Mouse (Mus musculus) kidney, adult 2 months (tissue): Measurements from ENCODE around the gene Dbx2. TPM values are rescaled to one million over a fixed set of nuclear protein-coding genes. Genes with fewer than 3 reads are reported as not detected.

Experiments used
- DNase-seq: peaks from one replicate; pipeline ENCODE4 v3.0.0; 2021
- H3K27ac ChIP-seq: fragments of 200-500 bp; 2 replicates; pipeline ENCODE4 v1.5.1; 2012; ENCODE audit warnings: low read depth, low read length, control low read depth, inconsistent platforms; ENCODE audit not compliant: insufficient read depth
- H3K27me3 ChIP-seq: fragments of 200-500 bp; replicated peaks from 2 replicates; pipeline ENCODE4 v1.6.1; 2012; ENCODE audit warnings: mild to moderate bottlenecking, moderate library complexity, low read length, inconsistent platforms; ENCODE audit not compliant: control insufficient read depth, insufficient read depth
- H3K36me3 ChIP-seq: fragments of 200-500 bp; 2 replicates; pipeline ENCODE4 v1.6.1; 2012; ENCODE audit warnings: mild to moderate bottlenecking, moderate library complexity, low read length, inconsistent platforms; ENCODE audit not compliant: control insufficient read depth, insufficient read depth
- H3K4me1 ChIP-seq: fragments of 200-500 bp; 2 replicates; pipeline ENCODE4 v1.6.1; 2011; ENCODE audit warnings: low read length; ENCODE audit not compliant: control insufficient read depth, insufficient read depth
- H3K4me3 ChIP-seq: fragments of 200-500 bp; 2 replicates; pipeline ENCODE4 v1.5.1; 2011; ENCODE audit warnings: mild to moderate bottlenecking, low read depth, low read length, control low read depth; ENCODE audit not compliant: insufficient read depth
- CTCF ChIP-seq: fragments of 200-500 bp; conservative IDR thresholded peaks from 2 replicates; pipeline ENCODE4 v1.5.1; 2011; ENCODE audit warnings: low read depth, mild to moderate bottlenecking, control low read depth, low read length, moderate library complexity, mixed read lengths; ENCODE audit not compliant: insufficient read depth, insufficient read length
- POLR2A ChIP-seq: fragments of 200-500 bp; IDR thresholded peaks from one replicate; pipeline ENCODE4 v1.6.1; 2011; ENCODE audit warnings: low read depth, low read length, control low read depth
- WGBS: fragments of 180-500 bp; shearing (Covaris S2); methylation state at CpG from one replicate; pipeline ENCODE4 v1.1.7; 2018; 5-methylcytosine and 5-hydroxymethylcytosine counted together
- polyA plus RNA-seq: library from polyadenylated mRNA; depleted of rRNA; stranded (reverse); fragments of >200 nt; gene quantifications from 2 replicates; pipeline ENCODE4 v1.2.3, GENCODE M21; 2012

Gene Dbx2
- polyA plus RNA-seq, 1 experiment, result not detected

DNA sequence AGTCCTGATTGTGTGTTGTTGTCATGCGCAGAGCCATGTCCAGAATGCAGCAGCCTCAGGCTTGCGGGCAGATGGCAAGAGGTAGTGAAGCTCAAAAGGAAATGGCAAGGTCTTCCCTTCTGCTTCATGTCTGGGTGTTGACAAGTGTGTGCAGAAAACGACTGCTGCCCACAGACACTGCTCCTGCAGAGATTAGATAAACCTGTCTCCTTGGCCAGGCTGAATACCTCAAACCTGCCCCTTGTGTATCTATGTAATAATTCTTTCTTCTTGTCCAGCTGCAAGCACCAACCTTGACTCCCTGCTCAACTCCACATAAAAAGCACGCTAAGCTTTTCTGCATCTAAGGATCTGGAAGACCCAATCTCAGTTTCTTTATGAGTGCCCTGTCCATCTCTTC lies 19.9 kb upstream of the Dbx2 start:
- TF ChIP-seq POLR2A (no peak), CTCF (no peak)
- Histone ChIP-seq H3K27ac (no peak overlapping the region), H3K4me3 (no peak overlapping the region), H3K4me1 (no peaks in the 10 kb centered on the region), H3K27me3 (no peaks in the 10 kb centered on the region), H3K36me3 (no peaks in the 10 kb centered on the region)
- no peak for DNase-seq
- WGBS, result 58% methylated on average over 4 of the region's 4 CpGs

- Histone ChIP-seq H3K4me3 (no peak overlapping the region), H3K36me3 (no peaks in the 10 kb centered on the region), H3K27me3 (no peaks in the 10 kb centered on the region), H3K27ac (no peak overlapping the region), H3K4me1 (no peaks in the 10 kb centered on the region)
- no peak for DNase-seq
- 91% methylated on average over 2 of the region's 2 CpGs for WGBS
- TF ChIP-seq CTCF (no peak), POLR2A (no peak)
Observed at GRCm38 (mm10) chr15:95675176-95675575, 19.4 kb upstream of the Dbx2 start.

DNA sequence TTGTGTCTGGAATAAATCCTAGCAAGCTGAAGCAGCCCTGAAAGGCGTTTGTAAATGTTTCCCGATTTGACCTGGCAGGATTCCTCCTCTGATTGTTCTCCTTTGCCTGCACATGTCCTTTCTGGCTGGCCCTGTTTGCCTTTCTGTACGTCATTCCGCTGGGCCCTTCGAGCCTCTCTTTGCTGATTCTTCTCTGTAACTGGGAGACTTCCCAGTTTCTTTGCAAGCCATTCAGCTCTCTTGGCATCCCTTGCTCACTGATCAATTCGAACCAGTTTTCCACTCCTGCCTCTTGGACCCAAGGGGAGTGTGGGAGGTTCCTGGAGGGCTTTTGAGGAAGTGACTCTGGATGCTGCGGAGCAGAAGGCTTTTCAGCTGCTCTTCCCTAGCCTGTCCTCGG lies 11.4 kb upstream of the Dbx2 start:
- TF ChIP-seq POLR2A (no peak), CTCF (no peak)
- WGBS, result 42% methylated on average over 8 of the region's 8 CpGs
- no peak for DNase-seq

GRCm38 (mm10) chr15:95665002-95665401 lies 9.2 kb upstream of the Dbx2 start:
- no peak overlapping the region for H3K27ac ChIP-seq
- H3K36me3 ChIP-seq, result no peaks in the 10 kb centered on the region
- 90% methylated on average over 4 of the region's 4 CpGs for WGBS
- DNase-seq, result no peak
- H3K4me1 ChIP-seq, result no peaks in the 10 kb centered on the region
- TF ChIP-seq POLR2A, result no peak
- no peak for TF ChIP-seq CTCF
- H3K27me3 ChIP-seq, result no peaks in the 10 kb centered on the region
- H3K4me3 ChIP-seq, result no peak overlapping the region

More for the DNA sequence above, 11.4 kb upstream of the Dbx2 start:
- Histone ChIP-seq H3K4me3 (no peak overlapping the region), H3K27me3 (no peaks in the 10 kb centered on the region), H3K27ac (no peak overlapping the region), H3K36me3 (no peaks in the 10 kb centered on the region), H3K4me1 (no peaks in the 10 kb centered on the region)

GRCm38 (mm10) chr15:95661718-95662117 lies 6.0 kb upstream of the Dbx2 start:
- no peak for TF ChIP-seq POLR2A
- Histone ChIP-seq H3K4me3 (no peak overlapping the region), H3K36me3 (no peaks in the 10 kb centered on the region), H3K27me3 (no peaks in the 10 kb centered on the region), H3K4me1 (no peaks in the 10 kb centered on the region), H3K27ac (no peak overlapping the region)
- WGBS, result 74% methylated on average over 2 of the region's 2 CpGs
- DNase-seq, result no peak

- H3K27ac ChIP-seq, result no peak overlapping the region
- no peaks in the 10 kb centered on the region for H3K4me1 ChIP-seq
- 89% methylated on average over 5 of the region's 5 CpGs for WGBS
- H3K4me3 ChIP-seq, result no peak overlapping the region
- no peaks in the 10 kb centered on the region for H3K27me3 ChIP-seq
- TF ChIP-seq CTCF, result no peak
- no peak for TF ChIP-seq POLR2A
- no peaks in the 10 kb centered on the region for H3K36me3 ChIP-seq
- no peak for DNase-seq
Observed at GRCm38 (mm10) chr15:95660368-95660767, 4.6 kb upstream of the Dbx2 start.

DNA sequence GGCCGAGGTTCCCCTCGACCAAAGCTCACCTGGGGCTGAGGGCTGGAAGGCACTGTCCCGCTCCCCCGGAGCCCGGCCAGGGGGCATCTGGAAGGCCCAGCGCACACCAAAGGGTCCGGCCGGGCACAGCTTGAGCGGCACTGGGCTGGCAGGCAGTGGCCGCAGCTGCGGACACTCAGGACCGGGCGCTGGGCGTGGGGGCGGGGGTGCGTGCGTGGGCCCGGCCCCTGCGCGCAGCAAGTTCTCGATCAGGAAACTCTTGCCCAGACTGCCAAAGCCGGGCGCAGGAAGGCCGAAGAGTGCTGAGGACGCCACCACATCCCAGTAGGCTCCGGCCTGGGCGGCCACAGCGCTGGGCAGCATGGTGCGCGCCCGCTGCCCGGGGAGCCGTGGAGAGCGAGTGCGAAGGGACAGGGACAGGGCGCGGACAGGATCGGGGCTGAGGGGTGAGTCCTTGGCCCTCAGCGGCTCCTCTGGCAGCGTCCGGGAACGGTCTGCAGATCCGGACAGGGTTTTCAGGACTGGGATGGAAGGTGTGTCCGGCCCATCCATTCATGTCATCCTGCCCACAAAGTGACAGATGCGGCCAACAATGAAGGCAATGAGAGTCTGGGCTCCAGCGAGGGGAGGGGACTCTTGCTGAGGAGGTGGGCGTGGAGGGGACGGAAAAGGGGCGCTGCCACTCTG lies 1.4 kb downstream of the Dbx2 start:
- DNase-seq, result no peak
- Histone ChIP-seq H3K27ac (no peak overlapping the region), H3K4me1 (no peaks in the 10 kb centered on the region), H3K36me3 (no peaks in the 10 kb centered on the region), H3K27me3 (peaks cover 3% of the 10 kb centered on the region; the same call in 1 of the 2 replicates), H3K4me3 (no peak overlapping the region)
- WGBS, result 3% methylated on average over 49 of the region's 49 CpGs
- TF ChIP-seq CTCF, result no peak
- TF ChIP-seq POLR2A, result no peak
